Mouse (Mus musculus) neural tube, embryonic 12.5 days (tissue): Measurements from ENCODE around the gene Trp53i13. TPM values are rescaled to one million over a fixed set of nuclear protein-coding genes. Genes with fewer than 3 reads are reported as not detected.

Experiments
- ATAC-seq: fragments of 200-750 bp; cut with Nextera tagmentation; 2 replicates; pipeline ENCODE4 v1.8.0; 2017; ENCODE audit warnings: low read depth, mild to moderate bottlenecking, moderate TSS enrichment, moderate library complexity; ENCODE audit not compliant: low FRiP score
- H3K27ac ChIP-seq: fragments of 300-500 bp; sonication (generic); 2 replicates; pipeline ENCODE4 v1.5.1; 2016
- H3K27me3 ChIP-seq: fragments of 300-500 bp; sonication (generic); replicated peaks from 2 replicates; pipeline ENCODE4 v1.6.1; 2016; ENCODE audit warnings: mild to moderate bottlenecking
- H3K36me3 ChIP-seq: fragments of 300-500 bp; sonication (generic); 2 replicates; pipeline ENCODE4 v1.6.1; 2016; ENCODE audit warnings: mild to moderate bottlenecking
- H3K4me1 ChIP-seq: fragments of 300-500 bp; sonication (generic); 2 replicates; pipeline ENCODE4 v1.6.1; 2016
- H3K4me2 ChIP-seq: fragments of 300-500 bp; sonication (generic); replicated peaks from 2 replicates; pipeline ENCODE4 v1.6.1; 2016; ENCODE audit warnings: mild to moderate bottlenecking
- H3K4me3 ChIP-seq: fragments of 300-500 bp; sonication (generic); 2 replicates; pipeline ENCODE4 v1.5.1; 2016
- H3K9ac ChIP-seq: fragments of 300-500 bp; sonication (generic); 2 replicates; pipeline ENCODE4 v1.6.1; 2016; ENCODE audit warnings: mild to moderate bottlenecking
- H3K9me3 ChIP-seq: fragments of 300-500 bp; sonication (generic); 2 replicates; pipeline ENCODE4 v1.6.1; 2016; ENCODE audit warnings: mild to moderate bottlenecking
- WGBS: fragments of 180-500 bp; shearing (Covaris S2); methylation state at CpG from one replicate; pipeline ENCODE4 v1.1.7; 2016; 5-methylcytosine and 5-hydroxymethylcytosine counted together
- polyA plus RNA-seq: library from polyadenylated mRNA; unstranded; fragments of >200 nt; fragmentation: Nextera tagmentation; extraction: Ambion mirVana; gene quantifications from 2 replicates; pipeline ENCODE4 v1.2.1, GENCODE M21; 2016

Gene Trp53i13
- polyA plus RNA-seq, 1 experiment from 2014 or later: 32.4 TPM

DNA sequence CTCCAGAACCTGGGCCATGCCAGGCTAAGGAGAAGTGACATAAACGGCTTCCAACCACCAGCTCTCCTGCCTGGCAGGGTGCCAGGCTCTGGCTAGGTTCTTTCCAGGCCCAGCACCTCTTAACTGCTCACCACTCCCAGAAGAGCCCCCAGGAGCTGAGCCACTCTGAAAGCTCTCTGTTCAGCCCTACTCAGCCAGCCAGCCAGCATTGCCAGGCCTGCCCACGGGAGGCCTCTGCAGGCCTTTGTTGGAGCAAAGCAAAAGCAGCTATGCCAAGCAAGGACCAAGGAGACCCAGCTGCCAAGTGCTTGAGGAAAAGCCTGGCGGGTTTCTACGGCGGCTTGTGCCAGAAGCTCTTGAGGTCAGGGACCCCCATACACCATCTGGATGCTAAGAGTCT, 29.0 kb downstream of the Trp53i13 start:
- Histone ChIP-seq H3K36me3 (no peaks in the 10 kb centered on the region; the same call in 1 of the 2 replicates), H3K9me3 (no peaks in the 10 kb centered on the region), H3K4me1 (peaks cover 72% of the 10 kb centered on the region), H3K9ac (peak overlapping the region; percentile 45), H3K27me3 (no peaks in the 10 kb centered on the region), H3K27ac (peak overlapping the region; percentile 32), H3K4me3 (0 out of 2 replicates have a peak overlapping the region, but pooled peaks have one; percentile 7), H3K4me2 (peak overlapping the region; percentile 68)
- ATAC-seq: no peak
- 61% methylated on average over 5 of the region's 5 CpGs for WGBS

DNA sequence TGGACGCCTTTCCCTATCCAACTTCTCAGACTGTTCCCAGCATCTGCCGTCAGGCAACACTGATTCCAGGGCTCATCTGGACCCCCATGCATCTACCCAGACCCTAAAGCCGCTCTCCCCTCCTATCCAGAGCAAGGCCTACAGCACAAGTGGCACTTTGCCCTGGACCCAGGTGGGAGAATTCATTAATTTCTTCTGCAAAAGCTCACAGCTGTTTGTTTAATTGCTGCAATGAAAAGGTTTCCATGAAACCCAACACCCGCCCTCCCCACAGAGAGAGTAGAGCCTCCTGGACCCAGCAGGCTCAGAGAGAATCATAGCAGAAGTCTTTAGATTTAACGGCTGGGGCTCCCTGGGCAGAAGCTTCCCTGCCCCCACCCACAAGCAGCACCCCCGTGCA, 30.6 kb downstream of the Trp53i13 start:
- Histone ChIP-seq H3K27me3 (no peaks in the 10 kb centered on the region), H3K4me3 (no peak overlapping the region), H3K4me2 (peak overlapping the region; percentile 68), H3K36me3 (no peaks in the 10 kb centered on the region; the same call in 1 of the 2 replicates), H3K27ac (0 out of 2 replicates have a peak overlapping the region, but pooled peaks have one; percentile 37), H3K4me1 (peaks cover 62% of the 10 kb centered on the region), H3K9ac (no peak overlapping the region), H3K9me3 (no peaks in the 10 kb centered on the region)
- no peak for ATAC-seq
- 30% methylated on average over 6 of the region's 6 CpGs for WGBS

DNA sequence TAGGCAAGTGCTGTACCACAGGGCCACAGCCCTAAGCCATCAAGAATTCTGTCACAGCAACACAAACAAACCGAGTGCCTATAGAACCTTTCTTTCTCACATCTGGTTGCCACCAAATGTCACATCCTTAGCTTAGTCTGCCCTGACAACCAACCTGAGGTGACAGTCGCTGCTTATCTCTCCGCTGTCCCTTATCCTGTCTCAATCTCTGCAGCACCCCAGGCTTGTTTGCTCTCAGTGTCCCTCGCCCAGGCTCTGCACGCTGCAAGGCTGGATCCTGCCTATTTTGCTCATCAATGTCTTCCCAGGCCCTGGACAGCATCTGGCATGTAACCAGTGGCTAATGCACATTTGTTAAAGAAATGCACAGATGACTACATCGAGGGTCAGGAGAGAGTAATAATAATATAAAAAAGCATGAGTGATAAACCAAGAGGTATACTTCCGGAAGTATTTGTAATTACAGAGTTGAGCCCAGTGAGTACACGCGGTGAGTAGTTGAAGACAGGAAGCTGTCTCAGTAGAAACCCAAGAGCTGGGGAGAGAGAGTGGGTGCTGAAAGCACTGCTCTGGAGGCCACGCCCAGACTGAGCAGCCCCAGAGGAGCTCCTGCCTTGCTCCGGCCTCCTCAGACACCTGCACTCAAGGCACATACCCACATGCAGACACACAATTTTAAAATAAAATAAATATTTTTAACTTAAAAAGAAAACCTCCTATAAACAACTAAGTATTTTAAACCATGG, 32.1 kb downstream of the Trp53i13 start:
- Histone ChIP-seq H3K27me3 (no peaks in the 10 kb centered on the region), H3K27ac (no peak overlapping the region), H3K9ac (no peak overlapping the region), H3K4me1 (peaks cover 56% of the 10 kb centered on the region), H3K9me3 (no peaks in the 10 kb centered on the region), H3K4me2 (no peak overlapping the region), H3K4me3 (no peak overlapping the region), H3K36me3 (no peaks in the 10 kb centered on the region; the same call in 1 of the 2 replicates)
- WGBS: 73% methylated on average over 11 of the region's 11 CpGs
- ATAC-seq: no peak

DNA sequence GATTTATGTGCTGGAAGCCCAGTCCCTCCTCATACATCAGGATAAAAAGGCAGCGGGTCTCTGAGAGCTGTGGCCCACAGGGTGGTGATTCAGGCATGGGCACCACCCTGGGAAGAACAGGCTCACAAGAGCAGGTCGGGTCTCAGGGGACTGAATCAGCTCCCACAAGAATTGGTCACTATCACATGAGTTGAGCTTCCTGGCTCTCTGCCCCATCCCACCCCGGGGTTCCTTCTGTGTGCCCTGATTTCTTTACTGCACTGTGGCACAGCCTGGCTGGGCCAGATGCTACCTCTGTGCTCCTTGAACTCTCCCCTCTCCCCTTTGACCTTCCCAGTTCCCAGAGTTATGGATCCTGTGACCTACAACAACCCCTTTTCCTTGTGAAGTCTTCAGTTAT, 32.7 kb downstream of the Trp53i13 start:
- H3K4me3 ChIP-seq: no peak overlapping the region
- ATAC-seq: no peak
- H3K4me1 ChIP-seq: peaks cover 50% of the 10 kb centered on the region
- no peak overlapping the region for H3K27ac ChIP-seq
- H3K27me3 ChIP-seq: no peaks in the 10 kb centered on the region
- WGBS: 72% methylated on average over 3 of the region's 3 CpGs
- no peaks in the 10 kb centered on the region for H3K9me3 ChIP-seq
- H3K4me2 ChIP-seq: no peak overlapping the region
- H3K36me3 ChIP-seq: no peaks in the 10 kb centered on the region; the same call in 1 of the 2 replicates
- H3K9ac ChIP-seq: no peak overlapping the region

DNA sequence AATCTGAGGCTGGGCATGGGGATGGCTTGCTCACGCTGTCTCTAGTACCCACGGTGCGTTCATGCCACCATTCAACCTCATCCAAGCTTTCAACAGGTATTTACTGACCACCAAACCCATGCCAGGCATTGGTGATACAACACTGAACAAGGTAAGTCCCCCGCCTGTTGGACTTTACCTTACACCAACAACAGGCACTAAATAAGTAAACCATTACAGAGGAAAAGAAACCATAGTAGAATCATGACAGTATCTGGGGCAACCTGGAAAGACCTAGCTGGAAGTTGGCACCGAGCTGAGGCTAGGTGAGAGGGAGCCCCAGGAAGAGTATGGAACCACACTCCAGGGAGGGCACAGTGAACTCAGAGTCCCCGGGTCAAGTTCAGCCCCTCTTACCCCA, 38.9 kb downstream of the Trp53i13 start:
- Histone ChIP-seq H3K9me3 (no peaks in the 10 kb centered on the region), H3K4me2 (no peak overlapping the region), H3K36me3 (peaks cover 41% of the 10 kb centered on the region)

DNA sequence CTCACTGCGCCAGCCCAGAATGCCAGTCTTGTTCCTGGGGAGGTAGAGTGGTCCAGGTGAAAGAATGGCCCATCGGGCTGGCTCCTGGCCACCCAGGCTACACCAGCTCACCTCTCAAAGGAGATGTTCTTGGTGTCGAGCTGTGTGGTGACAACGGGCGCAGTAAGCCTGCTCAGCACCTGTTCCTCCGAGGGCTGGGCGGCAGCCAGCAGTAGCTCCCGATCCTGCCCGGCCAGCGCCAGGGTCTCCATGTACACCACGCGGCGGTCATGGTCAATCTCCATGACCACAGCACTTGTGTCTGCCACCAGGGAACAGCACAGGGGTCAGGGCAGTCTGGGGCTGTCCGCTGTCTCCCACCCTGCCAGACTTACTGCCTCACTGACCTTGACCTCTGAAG, 39.6 kb downstream of the Trp53i13 start:
- no peaks in the 10 kb centered on the region for H3K9me3 ChIP-seq
- H3K27ac ChIP-seq: no peak overlapping the region
- peaks cover 47% of the 10 kb centered on the region for H3K36me3 ChIP-seq
- 95% methylated on average over 14 of the region's 14 CpGs for WGBS
- no peak overlapping the region for H3K9ac ChIP-seq
- ATAC-seq: no peak
- H3K4me3 ChIP-seq: no peak overlapping the region
- no peaks in the 10 kb centered on the region for H3K4me1 ChIP-seq
- no peak overlapping the region for H3K4me2 ChIP-seq
- no peaks in the 10 kb centered on the region for H3K27me3 ChIP-seq

More for the DNA sequence above, 38.9 kb downstream of the Trp53i13 start:
- no peak for ATAC-seq
- Histone ChIP-seq H3K4me3 (no peak overlapping the region), H3K27ac (no peak overlapping the region), H3K27me3 (no peaks in the 10 kb centered on the region), H3K9ac (no peak overlapping the region), H3K4me1 (no peaks in the 10 kb centered on the region)
- 90% methylated on average over 6 of the region's 6 CpGs for WGBS

DNA sequence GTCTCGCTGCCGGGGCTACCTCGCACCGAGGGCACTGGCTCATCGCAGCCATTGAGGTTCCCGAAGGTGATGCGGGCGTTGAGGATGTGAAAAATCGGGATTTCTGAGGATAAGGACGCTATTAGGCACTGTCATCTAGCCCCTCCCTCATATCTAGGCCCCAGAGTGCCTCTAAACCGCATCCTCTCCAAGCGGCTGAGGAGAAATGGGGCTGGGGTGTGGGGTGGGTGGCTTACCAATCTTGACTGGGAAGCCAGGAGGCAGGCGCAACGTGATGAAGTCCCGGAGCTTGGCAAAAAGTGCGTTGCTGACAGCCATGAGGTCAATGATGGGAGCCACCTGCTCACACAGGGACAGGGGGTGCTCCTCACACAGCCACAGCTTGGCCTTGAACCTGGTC, 43.0 kb downstream of the Trp53i13 start:
- no peak for ATAC-seq
- Histone ChIP-seq H3K9me3 (no peaks in the 10 kb centered on the region), H3K4me3 (no peak overlapping the region), H3K27ac (no peak overlapping the region), H3K4me1 (peaks cover 2% of the 10 kb centered on the region; the same call in 1 of the 2 replicates), H3K4me2 (no peak overlapping the region), H3K9ac (no peak overlapping the region), H3K27me3 (peaks cover 12% of the 10 kb centered on the region; the same call in 1 of the 2 replicates), H3K36me3 (peaks cover 56% of the 10 kb centered on the region)
- 90% methylated on average over 16 of the region's 16 CpGs for WGBS

DNA sequence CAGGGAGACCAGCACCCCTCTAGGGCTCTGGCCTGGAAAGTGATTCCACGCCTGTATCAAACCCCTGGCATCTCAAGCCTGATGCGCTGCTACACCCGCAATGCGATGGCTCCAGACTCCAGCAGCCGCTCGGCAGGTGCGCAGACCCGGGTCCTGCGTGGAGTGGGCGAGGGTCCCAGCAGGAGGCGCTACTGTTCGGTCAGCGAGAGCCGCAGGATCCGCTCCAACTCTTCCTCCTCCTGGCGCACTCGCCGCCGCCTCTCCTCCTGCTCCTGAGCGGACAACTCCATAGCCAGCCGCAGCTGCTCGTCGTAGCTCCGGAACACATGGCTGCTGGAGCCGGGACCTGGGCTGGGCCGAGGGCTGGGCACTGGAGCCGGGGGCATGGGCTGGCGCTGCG, 44.4 kb downstream of the Trp53i13 start:
- Histone ChIP-seq H3K36me3 (peaks cover 47% of the 10 kb centered on the region), H3K27me3 (peaks cover 26% of the 10 kb centered on the region), H3K27ac (no peak overlapping the region), H3K9ac (no peak overlapping the region), H3K4me3 (no peak overlapping the region), H3K9me3 (no peaks in the 10 kb centered on the region), H3K4me1 (peaks cover 12% of the 10 kb centered on the region), H3K4me2 (no peak overlapping the region)
- no peak for ATAC-seq
- WGBS: 71% methylated on average over 29 of the region's 29 CpGs

DNA sequence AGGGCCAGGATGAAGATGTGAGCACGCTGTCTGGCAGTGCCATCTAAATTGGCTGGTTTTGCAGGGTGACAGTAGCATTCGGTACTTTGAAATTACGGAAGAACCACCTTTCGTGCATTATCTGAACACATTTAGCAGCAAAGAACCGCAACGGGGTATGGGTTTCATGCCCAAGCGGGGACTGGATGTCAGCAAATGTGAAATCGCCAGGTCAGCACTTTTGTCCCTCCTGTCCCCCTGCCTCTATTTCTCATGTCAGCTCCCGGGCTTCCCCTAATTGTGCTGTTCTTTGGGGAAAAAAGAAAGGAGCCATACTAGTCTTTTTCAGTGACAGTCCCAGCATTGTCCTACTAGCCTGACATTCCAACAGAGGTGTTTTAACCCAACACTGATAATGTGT, 47.4 kb downstream of the Trp53i13 start:
- peaks cover 45% of the 10 kb centered on the region for H3K27me3 ChIP-seq
- 84% methylated on average over 9 of the region's 9 CpGs for WGBS

DNA sequence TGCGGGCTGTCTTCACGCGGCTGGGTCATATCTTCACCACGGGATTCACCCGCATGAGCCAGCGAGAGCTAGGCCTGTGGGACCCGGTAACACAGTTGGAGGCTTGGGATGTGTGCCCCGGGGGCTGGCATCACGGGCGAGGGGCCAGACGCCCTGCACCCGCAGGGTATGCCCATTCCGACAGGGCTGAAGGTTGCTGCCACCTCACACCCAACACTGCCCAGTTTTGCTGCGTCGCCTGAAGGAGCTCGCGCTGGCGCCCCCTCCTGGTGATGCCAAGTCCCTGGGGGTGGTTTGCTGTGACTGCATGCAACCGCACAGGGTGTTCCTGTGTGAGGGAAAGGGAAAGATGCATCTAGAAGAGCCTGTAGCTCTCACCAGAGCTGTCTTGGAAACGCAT, 48.0 kb downstream of the Trp53i13 start:
- ATAC-seq: no peak
- no peaks in the 10 kb centered on the region for H3K9me3 ChIP-seq

More for the DNA sequence above, 47.4 kb downstream of the Trp53i13 start:
- ATAC-seq: no peak
- no peak overlapping the region for H3K27ac ChIP-seq
- peaks cover 30% of the 10 kb centered on the region for H3K36me3 ChIP-seq
- no peak overlapping the region for H3K4me2 ChIP-seq
- no peaks in the 10 kb centered on the region for H3K9me3 ChIP-seq
- H3K9ac ChIP-seq: no peak overlapping the region
- no peak overlapping the region for H3K4me3 ChIP-seq
- H3K4me1 ChIP-seq: peaks cover 12% of the 10 kb centered on the region

DNA sequence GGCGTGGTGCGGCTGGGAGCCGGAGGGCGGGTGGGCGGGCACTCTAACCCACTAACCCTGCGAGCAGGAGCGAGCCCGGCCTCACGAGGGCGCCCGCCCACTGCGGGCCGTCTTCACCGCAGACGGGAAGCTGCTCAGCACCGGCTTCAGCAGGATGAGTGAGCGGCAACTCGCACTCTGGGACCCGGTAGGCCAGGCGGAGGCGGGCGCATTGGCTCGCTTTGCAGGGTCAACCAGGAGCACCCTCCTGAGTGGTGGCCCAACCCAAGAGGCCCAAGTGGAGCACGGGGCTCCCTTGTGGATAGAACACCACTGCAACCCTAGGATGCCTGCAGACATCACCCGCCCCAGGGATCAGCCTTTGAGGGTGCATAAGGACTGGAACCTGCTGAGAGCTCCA, 48.6 kb downstream of the Trp53i13 start:
- H3K9me3 ChIP-seq: no peaks in the 10 kb centered on the region
- H3K27ac ChIP-seq: no peak overlapping the region
- H3K36me3 ChIP-seq: peaks cover 18% of the 10 kb centered on the region
- peaks cover 57% of the 10 kb centered on the region for H3K27me3 ChIP-seq
- H3K4me2 ChIP-seq: peak overlapping the region; percentile 20
- no peak overlapping the region for H3K4me3 ChIP-seq
- 3% methylated on average over 25 of the region's 25 CpGs for WGBS
- peaks cover 19% of the 10 kb centered on the region for H3K4me1 ChIP-seq
- H3K9ac ChIP-seq: no peak overlapping the region
- ATAC-seq: peak; percentile 17; the same call in 1 of the 2 replicates

More for the DNA sequence above, 48.0 kb downstream of the Trp53i13 start:
- Histone ChIP-seq H3K4me2 (peak overlapping the region; percentile 20), H3K27ac (no peak overlapping the region), H3K4me3 (no peak overlapping the region), H3K27me3 (peaks cover 51% of the 10 kb centered on the region), H3K36me3 (peaks cover 24% of the 10 kb centered on the region), H3K4me1 (peaks cover 13% of the 10 kb centered on the region), H3K9ac (no peak overlapping the region)
- 16% methylated on average over 20 of the region's 20 CpGs for WGBS

DNA sequence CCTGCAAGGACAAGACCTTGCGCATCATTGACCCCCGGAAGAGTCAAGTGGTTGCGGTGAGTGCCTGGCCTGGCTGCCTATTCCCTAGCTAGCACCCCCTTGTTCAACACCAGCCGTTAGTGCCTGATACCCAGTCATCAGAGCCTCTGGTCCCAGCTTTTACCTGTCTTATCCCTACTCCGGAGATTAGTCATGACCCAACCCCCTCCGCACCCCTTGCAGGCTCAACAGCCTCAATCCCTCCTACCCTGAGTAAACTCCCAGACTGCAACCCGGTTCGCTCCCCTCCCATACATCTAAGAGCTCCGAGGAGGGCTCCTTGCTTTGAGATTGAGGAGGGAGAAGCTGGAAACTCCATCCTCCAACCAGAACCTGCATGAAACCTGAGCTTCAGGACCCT, 49.2 kb downstream of the Trp53i13 start:
- Histone ChIP-seq H3K27ac (no peak overlapping the region), H3K36me3 (peaks cover 12% of the 10 kb centered on the region), H3K4me3 (no peak overlapping the region), H3K27me3 (peaks cover 63% of the 10 kb centered on the region), H3K9me3 (no peaks in the 10 kb centered on the region), H3K4me2 (no peak overlapping the region), H3K4me1 (peaks cover 24% of the 10 kb centered on the region), H3K9ac (no peak overlapping the region)
- 35% methylated on average over 9 of the region's 9 CpGs for WGBS
- no peak for ATAC-seq

DNA sequence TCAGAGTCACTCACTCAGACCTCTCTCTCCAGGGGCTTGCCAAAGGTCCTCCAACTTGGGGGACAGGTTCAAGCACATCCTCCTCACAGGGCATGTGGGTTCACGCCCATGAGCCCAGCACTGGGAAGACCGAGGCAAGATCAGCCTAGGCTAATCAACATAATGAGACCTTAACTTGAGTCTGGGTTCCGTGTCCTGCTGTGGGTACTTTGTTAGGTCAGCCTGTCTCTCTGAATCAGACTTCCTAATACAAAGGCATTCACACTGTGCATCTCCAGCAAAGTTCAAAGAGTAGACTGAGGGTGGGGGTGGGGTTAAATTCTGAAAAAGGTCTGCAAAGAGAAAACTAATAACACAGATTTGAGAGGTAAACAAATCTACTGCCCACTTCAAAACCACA, 50.7 kb downstream of the Trp53i13 start:
- no peaks in the 10 kb centered on the region for H3K9me3 ChIP-seq
- 45% methylated on average over 3 of the region's 3 CpGs for WGBS
- H3K27ac ChIP-seq: no peak overlapping the region
- H3K27me3 ChIP-seq: peaks cover 78% of the 10 kb centered on the region
- H3K36me3 ChIP-seq: no peaks in the 10 kb centered on the region; the same call in 1 of the 2 replicates
- no peak overlapping the region for H3K9ac ChIP-seq
- H3K4me2 ChIP-seq: no peak overlapping the region
- no peak overlapping the region for H3K4me3 ChIP-seq
- peaks cover 24% of the 10 kb centered on the region for H3K4me1 ChIP-seq
- no peak for ATAC-seq
